Mouse (Mus musculus): Measurements from ENCODE around the gene Dtx2.

GRCm38 (mm10) chr5:135960909-135961635, 33.5 kb upstream of the Dtx2 start:
- TF ChIP-seq EP300 (optimal IDR thresholded peaks at IDR 0.05) (no peak), CTCF (IDR thresholded peaks at IDR 0.05; ENCODE audit: low read depth) (no peak)

Data from stomach, postnatal 0 days (tissue).